Mouse (Mus musculus) embryonic facial prominence, embryonic 12.5 days (tissue): ENCODE data around the gene Naaa. TPM values are rescaled to one million over a fixed set of nuclear protein-coding genes. Genes with fewer than 3 reads are reported as not detected.

Source experiments
- ATAC-seq: fragments of 200-750 bp; cut with Nextera tagmentation; 2 replicates; pipeline ENCODE4 v1.8.0; 2017; ENCODE audit not compliant: insufficient number of reproducible peaks, insufficient read depth, low FRiP score, low TSS enrichment
- H3K27ac ChIP-seq: fragments of 300-500 bp; sonication (generic); 2 replicates; pipeline ENCODE4 v1.5.1; 2016; ENCODE audit warnings: mild to moderate bottlenecking
- H3K27me3 ChIP-seq: fragments of 300-500 bp; sonication (generic); 2 replicates; pipeline ENCODE4 v1.6.1; 2016; ENCODE audit warnings: mild to moderate bottlenecking, moderate library complexity
- H3K36me3 ChIP-seq: fragments of 300-500 bp; sonication (generic); 2 replicates; pipeline ENCODE4 v1.6.1; 2016; ENCODE audit warnings: mild to moderate bottlenecking
- H3K4me1 ChIP-seq: fragments of 300-500 bp; sonication (generic); 2 replicates; pipeline ENCODE4 v1.6.1; 2016
- H3K4me2 ChIP-seq: fragments of 300-500 bp; sonication (generic); replicated peaks from 2 replicates; pipeline ENCODE4 v1.6.1; 2016; ENCODE audit warnings: mild to moderate bottlenecking, moderate library complexity
- H3K4me3 ChIP-seq: fragments of 300-500 bp; sonication (generic); 2 replicates; pipeline ENCODE4 v1.5.1; 2016; ENCODE audit warnings: mild to moderate bottlenecking
- H3K9ac ChIP-seq: fragments of 300-500 bp; sonication (generic); 2 replicates; pipeline ENCODE4 v1.6.1; 2016; ENCODE audit warnings: mild to moderate bottlenecking, moderate library complexity
- H3K9me3 ChIP-seq: fragments of 300-500 bp; sonication (generic); 2 replicates; pipeline ENCODE4 v1.6.1; 2016; ENCODE audit warnings: mild to moderate bottlenecking, moderate library complexity
- WGBS: fragments of 180-500 bp; shearing (Covaris S2); methylation state at CpG from one replicate; pipeline ENCODE4 v1.1.7; 2016; 5-methylcytosine and 5-hydroxymethylcytosine counted together
- polyA plus RNA-seq: library from polyadenylated mRNA; unstranded; fragments of >200 nt; fragmentation: Nextera tagmentation; extraction: Ambion mirVana; gene quantifications from 2 replicates; pipeline ENCODE4 v1.2.1, GENCODE M21; 2016

Naaa gene
- polyA plus RNA-seq, 1 experiment from 2014 or later = 5.7 TPM

DNA sequence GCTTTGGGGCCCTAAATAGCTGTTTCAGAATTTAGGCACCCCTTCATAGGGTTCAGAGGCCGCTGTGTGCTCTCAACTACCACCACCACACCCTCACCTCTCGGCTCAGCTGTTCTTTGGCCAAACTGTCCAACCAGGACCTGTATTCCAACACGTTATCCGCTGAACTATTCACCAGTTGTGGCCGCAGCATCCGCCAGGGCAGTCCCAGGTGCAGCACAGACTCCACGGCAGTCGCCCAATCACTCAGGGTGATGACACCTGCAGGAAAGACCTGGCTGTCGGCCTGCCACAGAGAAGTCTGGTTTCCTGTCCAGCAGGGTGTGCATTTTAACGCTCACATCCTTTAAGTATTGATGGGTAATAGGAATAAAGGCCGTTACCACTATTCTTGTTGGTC is 47.7 kb downstream of the Naaa start:
- ATAC-seq = no peak
- WGBS = 81% methylated on average over 11 of the region's 11 CpGs
- no peaks in the 10 kb centered on the region for H3K4me1 ChIP-seq

DNA sequence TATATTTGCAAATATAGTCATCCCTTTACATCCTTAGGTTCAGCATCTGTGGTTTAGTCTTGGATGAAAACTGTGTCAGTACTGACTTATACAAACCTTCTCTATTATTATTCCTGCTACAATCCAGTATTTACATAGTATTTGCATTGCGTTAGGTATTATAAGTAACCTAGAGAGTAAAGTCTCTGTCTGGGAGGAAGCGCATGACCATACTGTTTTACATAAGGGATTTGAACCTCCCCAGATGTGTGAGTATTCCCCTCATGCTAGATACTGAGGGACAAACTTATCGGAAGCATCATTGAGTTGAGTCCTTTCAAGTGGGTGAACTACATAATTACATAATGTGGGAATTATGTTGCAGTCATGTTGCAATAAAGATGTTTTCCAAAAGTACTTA is 48.5 kb downstream of the Naaa start:
- Histone ChIP-seq H3K9me3 (no peaks in the 10 kb centered on the region), H3K36me3 (no peaks in the 10 kb centered on the region)

More for the DNA sequence above, 47.7 kb downstream of the Naaa start:
- H3K4me2 ChIP-seq = no peak overlapping the region
- no peak overlapping the region for H3K4me3 ChIP-seq
- H3K27ac ChIP-seq = no peak overlapping the region
- no peaks in the 10 kb centered on the region for H3K9me3 ChIP-seq
- H3K27me3 ChIP-seq = no peaks in the 10 kb centered on the region
- no peak overlapping the region for H3K9ac ChIP-seq
- H3K36me3 ChIP-seq = no peaks in the 10 kb centered on the region

DNA sequence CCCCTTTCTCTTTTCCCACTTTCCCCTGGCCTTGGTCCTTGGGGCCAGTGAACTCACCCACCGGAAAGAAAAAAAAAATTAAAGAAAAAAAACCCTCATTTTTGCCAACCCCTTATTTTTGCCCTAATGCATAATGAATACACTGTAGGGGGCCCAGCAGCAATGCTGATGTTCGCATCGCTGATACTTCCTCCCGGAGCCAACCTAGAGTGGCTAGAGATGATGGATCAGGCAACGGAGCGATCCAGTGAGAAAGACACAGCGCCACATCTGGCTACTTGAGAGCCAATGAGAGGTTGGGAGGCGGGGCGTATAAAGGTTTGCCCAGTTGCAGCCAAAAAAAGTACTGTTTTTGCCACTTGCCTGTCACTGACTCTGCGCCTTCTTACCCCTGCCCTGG is 49.2 kb downstream of the Naaa start:
- H3K4me2 ChIP-seq = no peak overlapping the region
- H3K4me3 ChIP-seq = no peak overlapping the region
- H3K27me3 ChIP-seq = no peaks in the 10 kb centered on the region
- 25% methylated on average over 10 of the region's 10 CpGs for WGBS
- no peak overlapping the region for H3K9ac ChIP-seq
- H3K9me3 ChIP-seq = no peaks in the 10 kb centered on the region
- H3K4me1 ChIP-seq = no peaks in the 10 kb centered on the region
- ATAC-seq = no peak
- H3K27ac ChIP-seq = no peak overlapping the region
- no peaks in the 10 kb centered on the region for H3K36me3 ChIP-seq

More for the DNA sequence above, 48.5 kb downstream of the Naaa start:
- Histone ChIP-seq H3K27me3 (no peaks in the 10 kb centered on the region), H3K4me2 (no peak overlapping the region), H3K9ac (no peak overlapping the region), H3K27ac (no peak overlapping the region), H3K4me1 (no peaks in the 10 kb centered on the region), H3K4me3 (no peak overlapping the region)
- 89% methylated on average over 3 of the region's 3 CpGs for WGBS
- no peak for ATAC-seq

DNA sequence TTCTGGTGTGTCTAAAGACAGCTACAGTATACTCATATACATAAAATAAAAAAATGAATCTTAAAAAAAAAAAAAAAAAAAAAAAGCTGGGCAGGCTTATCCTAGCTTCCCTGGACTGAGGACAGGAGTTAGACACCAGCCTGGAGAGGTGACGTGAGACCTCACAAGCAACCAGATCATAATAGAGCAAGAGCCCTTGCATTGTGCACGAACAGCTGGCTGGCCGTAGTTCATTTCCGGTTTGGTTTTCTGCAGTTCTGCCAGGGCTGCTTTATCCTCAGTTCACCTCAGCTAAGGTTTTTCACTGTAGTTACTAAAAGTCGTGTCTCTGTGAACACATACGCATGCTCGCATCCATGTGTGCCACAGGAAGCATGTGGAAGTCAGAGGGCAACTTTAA is 50.2 kb downstream of the Naaa start:
- Histone ChIP-seq H3K9me3 (no peaks in the 10 kb centered on the region), H3K4me2 (no peak overlapping the region), H3K36me3 (no peaks in the 10 kb centered on the region), H3K27me3 (no peaks in the 10 kb centered on the region), H3K27ac (no peak overlapping the region), H3K9ac (no peak overlapping the region), H3K4me1 (no peaks in the 10 kb centered on the region), H3K4me3 (no peak overlapping the region)
- 78% methylated on average over 7 of the region's 7 CpGs for WGBS
- no peak for ATAC-seq

DNA sequence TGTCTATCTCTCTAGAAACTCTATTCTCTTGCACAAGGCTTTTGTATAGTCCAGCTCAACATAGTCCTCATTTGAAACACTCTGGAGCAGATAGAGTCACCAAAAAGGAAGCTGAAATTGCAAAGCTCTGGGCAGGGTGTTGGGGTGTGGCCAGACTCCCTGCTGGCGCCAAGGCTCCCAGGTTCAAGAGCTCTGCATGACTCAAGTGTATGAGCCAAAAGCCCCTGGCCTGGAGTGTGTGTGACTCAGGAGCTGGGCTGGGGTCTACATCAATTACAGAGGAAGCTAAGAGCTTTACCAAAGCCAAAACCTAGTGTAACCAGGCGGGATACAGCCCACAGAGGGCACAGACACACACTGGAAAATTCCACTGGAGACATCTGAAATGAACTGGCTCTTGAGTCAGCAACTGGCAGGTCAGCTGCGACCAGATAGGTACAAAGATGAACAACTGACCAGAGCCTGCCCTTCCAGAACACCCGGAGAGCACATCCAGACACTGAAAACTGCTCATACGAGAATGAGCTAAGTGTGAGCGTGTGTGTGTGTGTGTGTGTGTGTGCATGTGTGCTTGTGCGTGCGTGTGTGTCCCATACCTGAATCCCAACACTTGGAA is 57.6 kb downstream of the Naaa start:
- Histone ChIP-seq H3K4me2 (no peak overlapping the region), H3K4me3 (no peak overlapping the region), H3K36me3 (no peaks in the 10 kb centered on the region), H3K4me1 (no peaks in the 10 kb centered on the region), H3K27me3 (no peaks in the 10 kb centered on the region), H3K9ac (no peak overlapping the region), H3K27ac (no peak overlapping the region), H3K9me3 (no peaks in the 10 kb centered on the region)
- 92% methylated on average over 8 of the region's 8 CpGs for WGBS
- ATAC-seq = no peak

DNA sequence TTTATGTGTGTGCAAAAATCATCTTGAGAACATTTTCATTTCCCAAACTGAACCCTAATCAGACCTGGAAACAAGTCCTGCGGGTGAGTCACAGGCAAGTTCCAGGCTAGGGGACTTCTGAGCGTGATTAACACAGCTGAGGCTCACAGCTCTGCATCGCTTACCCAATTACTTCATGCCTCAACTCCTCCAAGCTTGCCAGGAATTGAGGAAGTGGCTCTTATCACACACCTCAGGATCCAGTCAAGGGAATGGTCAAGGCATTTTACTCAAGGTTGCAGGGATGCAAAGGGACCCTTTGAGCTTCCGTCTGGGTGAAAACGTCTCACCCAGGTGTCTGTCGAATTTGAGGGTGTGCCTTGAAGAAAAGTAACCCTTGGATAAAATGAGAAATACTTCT is 58.1 kb downstream of the Naaa start:
- H3K4me1 ChIP-seq = no peaks in the 10 kb centered on the region
- 72% methylated on average over 6 of the region's 6 CpGs for WGBS
- no peaks in the 10 kb centered on the region for H3K36me3 ChIP-seq
- ATAC-seq = no peak
- H3K27ac ChIP-seq = no peak overlapping the region
- H3K27me3 ChIP-seq = no peaks in the 10 kb centered on the region
- no peak overlapping the region for H3K9ac ChIP-seq
- H3K9me3 ChIP-seq = no peaks in the 10 kb centered on the region
- H3K4me3 ChIP-seq = no peak overlapping the region
- no peak overlapping the region for H3K4me2 ChIP-seq

DNA sequence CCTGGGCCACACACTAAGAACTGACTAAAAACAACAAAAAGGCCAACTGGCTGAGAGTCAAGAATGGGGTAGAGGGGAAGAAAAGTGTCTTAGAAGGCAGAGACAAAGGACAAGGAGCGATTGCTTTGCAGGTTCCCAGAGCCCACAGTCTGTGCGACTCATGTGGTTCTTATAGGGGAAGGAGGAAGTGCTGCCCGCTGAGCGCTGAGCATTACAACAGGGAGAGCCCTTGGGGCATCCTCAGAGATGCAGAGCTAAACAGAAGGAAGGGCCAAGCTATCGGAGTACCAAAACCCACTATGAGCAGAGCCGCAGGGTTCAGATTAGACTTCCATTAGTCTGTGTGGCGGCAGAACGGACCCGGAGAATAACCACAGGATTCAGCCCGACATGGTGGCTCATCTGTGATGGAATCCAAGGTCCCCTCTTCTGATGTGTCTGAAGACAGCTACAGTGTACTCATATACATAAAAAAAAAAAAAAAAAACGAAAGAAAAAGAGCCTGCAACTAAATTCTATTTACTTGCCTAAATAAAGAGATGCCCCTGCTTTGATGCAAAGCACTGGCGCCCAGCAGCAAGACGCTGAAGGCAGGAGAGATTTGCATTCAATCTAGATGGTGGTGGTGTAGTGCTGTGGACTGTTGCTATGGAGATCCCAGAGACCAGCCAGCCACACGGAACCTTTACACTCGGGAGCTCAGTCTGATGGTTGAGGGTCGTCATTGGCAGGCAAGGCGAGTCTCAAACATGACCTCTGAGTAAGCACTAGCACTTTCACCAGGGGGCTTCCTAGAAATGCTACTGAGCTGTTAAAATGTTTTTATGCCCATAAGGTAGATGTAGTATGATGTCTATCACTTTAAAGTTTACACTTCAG is 58.8 kb downstream of the Naaa start:
- no peaks in the 10 kb centered on the region for H3K4me1 ChIP-seq
- no peaks in the 10 kb centered on the region for H3K27me3 ChIP-seq
- 37% methylated on average over 17 of the region's 17 CpGs for WGBS
- H3K9me3 ChIP-seq = no peaks in the 10 kb centered on the region
- H3K4me2 ChIP-seq = no peak overlapping the region
- no peaks in the 10 kb centered on the region for H3K36me3 ChIP-seq
- H3K4me3 ChIP-seq = no peak overlapping the region
- no peak overlapping the region for H3K27ac ChIP-seq
- no peak for ATAC-seq
- H3K9ac ChIP-seq = no peak overlapping the region

DNA sequence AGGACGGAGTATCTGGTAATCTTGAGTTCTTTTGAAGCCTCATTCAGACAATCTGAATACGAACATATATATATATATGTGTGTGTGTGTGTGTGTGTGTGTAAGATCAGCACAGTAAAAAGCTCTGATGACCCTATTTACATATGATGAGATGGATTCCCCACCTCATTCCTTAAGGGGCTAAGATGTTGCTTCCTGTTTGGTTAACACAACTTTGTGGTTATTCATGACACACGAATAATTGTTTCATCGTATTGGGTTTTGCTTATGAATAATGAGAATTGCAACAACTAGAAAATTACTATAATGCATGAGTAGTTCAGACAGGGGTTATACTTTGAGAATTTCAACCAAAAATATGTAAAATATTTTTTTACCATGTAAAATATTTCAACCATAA is 62.7 kb downstream of the Naaa start, which contains the start of gene U90926:
U90926 (minus strand) TSS at position 101 of the 400 bp plus-strand sequence.
- Histone ChIP-seq H3K27me3 (no peaks in the 10 kb centered on the region), H3K36me3 (no peaks in the 10 kb centered on the region), H3K9ac (no peak within 1 kb of the TSS), H3K4me3 (no peak within 1 kb of the TSS), H3K27ac (no peak within 1 kb of the TSS), H3K4me2 (no peak within 1 kb of the TSS), H3K4me1 (no peaks in the 10 kb centered on the region), H3K9me3 (no peaks in the 10 kb centered on the region)
- 88% methylated on average over 4 of the region's 4 CpGs for WGBS
- ATAC-seq = no peak

DNA sequence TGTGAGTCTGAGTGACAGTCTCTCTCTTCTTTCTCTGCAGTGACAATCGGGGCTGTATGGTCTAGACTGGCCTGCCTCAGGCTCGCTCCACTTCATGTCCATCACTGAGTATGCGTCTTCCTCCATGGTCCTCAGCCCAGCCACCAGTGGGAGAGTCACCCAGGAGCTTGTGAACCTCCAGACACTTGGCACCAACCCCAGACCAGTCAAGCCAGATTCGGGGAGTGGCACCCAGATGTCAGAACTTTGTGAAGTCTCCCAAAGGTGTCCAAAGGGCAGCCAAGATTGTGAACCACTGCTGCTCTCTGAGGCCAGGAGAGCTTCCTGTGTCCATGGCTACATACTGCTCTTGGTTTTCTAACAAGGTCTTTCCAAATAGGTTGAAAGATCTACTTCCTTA is 65.7 kb downstream of the Naaa start:
- H3K27me3 ChIP-seq = no peaks in the 10 kb centered on the region
- no peak for ATAC-seq
- no peaks in the 10 kb centered on the region for H3K4me1 ChIP-seq
- H3K9me3 ChIP-seq = no peaks in the 10 kb centered on the region
- WGBS = 86% methylated on average over 4 of the region's 4 CpGs
- no peak overlapping the region for H3K27ac ChIP-seq
- no peak overlapping the region for H3K4me3 ChIP-seq
- no peak overlapping the region for H3K9ac ChIP-seq
- no peak overlapping the region for H3K4me2 ChIP-seq
- H3K36me3 ChIP-seq = no peaks in the 10 kb centered on the region

DNA sequence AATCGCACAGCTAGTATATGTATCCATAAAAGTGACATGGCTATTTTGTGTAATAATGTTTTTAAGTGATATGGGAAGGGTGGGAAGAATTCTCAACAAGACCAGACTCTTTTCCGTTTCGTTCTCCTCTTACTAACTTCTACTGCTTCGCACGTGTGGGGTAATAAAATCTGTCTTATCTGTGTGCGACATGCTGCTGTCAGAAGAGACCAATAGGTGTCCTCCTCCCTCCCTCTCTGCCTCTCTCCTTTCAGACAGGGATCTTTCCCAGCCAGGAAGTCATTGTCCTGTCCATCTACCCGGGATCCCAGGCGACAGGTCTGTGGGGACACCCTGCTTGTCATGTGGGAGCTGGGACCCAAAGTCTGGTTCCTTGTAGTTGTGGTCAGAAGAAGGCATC is 67.8 kb downstream of the Naaa start:
- Histone ChIP-seq H3K9me3 (no peaks in the 10 kb centered on the region), H3K27me3 (no peaks in the 10 kb centered on the region), H3K36me3 (0 out of 2 replicates have a peak, but pooled peaks cover 7% of the 10 kb centered on the region), H3K4me3 (no peak overlapping the region), H3K4me2 (no peak overlapping the region), H3K9ac (no peak overlapping the region), H3K4me1 (no peaks in the 10 kb centered on the region), H3K27ac (no peak overlapping the region)
- WGBS = 81% methylated on average over 8 of the region's 8 CpGs
- no peak for ATAC-seq
